Comparison of ENCODE assay signal across 8 mouse cellular contexts in genomic region chr2:113756924-113757524, GRCm38 (mm10). TPM values are rescaled to one million over a fixed set of nuclear protein-coding genes. Genes with fewer than 3 reads are reported as not detected.
DNase-seq lines count a peak whose midpoint lies in the region; ATAC-seq and TF ChIP-seq lines count a peak whose summit lies in the region.

No protein-coding gene starts in this region.

- peak; percentile 53 to 62 for DNase-seq in cerebellum, postnatal 14 days
- no peak for DNase-seq in cerebellum, adult 11-12 months
- no peak for DNase-seq in liver, postnatal 0 days
- no peak for DNase-seq in testis, postnatal 14 days (ENCODE audit: low spot score)
- no peak for DNase-seq in cerebellum, adult 11 months
- DNase-seq in lung, adult 2 months = no peak

- TF ChIP-seq EP300 in liver, postnatal 0 days (IDR thresholded peaks at IDR 0.05; ENCODE audit: low read depth) = no peak

- 1% methylated on average over 12 of the region's 12 CpGs for WGBS in forebrain, embryonic 16.5 days
- WGBS in liver, postnatal 0 days (ENCODE audit: insufficient replicate concordance) = 4% methylated on average over 12 of the region's 12 CpGs
- WGBS in lung, adult 2 months = 3% methylated on average over 12 of the region's 12 CpGs

- H3K4me1 ChIP-seq in forebrain, embryonic 16.5 days (replicated peaks; ENCODE audit: control insufficient read depth, insufficient read depth, low read length) = peaks cover 21% of the 10 kb centered on the region
- H3K4me1 ChIP-seq in liver, postnatal 0 days (ENCODE audit: insufficient read depth) = peaks cover 2% of the 10 kb centered on the region; the same call in 1 of the 2 replicates
- no peaks in the 10 kb centered on the region for H3K4me1 ChIP-seq in lung, adult 2 months (ENCODE audit: control insufficient read depth, insufficient read depth, low read length)

- peaks cover 57% of the 10 kb centered on the region for H3K79me3 ChIP-seq in C2C12 (ENCODE audit: low read depth)

- no peak for TF ChIP-seq POLR2A in lung, adult 2 months (IDR thresholded peaks at IDR 0.05; ENCODE audit: borderline replicate concordance, extremely low read depth, low read depth, low read length)

- ATAC-seq in forebrain, embryonic 16.5 days = no peak
- no peak for ATAC-seq in liver, postnatal 0 days

- peak overlapping the region; percentile 60 for H3ac ChIP-seq in C2C12 (ENCODE audit: control insufficient read depth, insufficient read length, low read depth)

- H3K4me3 ChIP-seq in C2C12 (ENCODE audit: insufficient read depth, poor library complexity, severe bottlenecking) = peak overlapping the region; percentile 72
- peak overlapping the region; percentile 67 for H3K4me3 ChIP-seq in forebrain, embryonic 16.5 days (replicated peaks; ENCODE audit: low read length)
- H3K4me3 ChIP-seq in liver, postnatal 0 days (ENCODE audit: low read depth, low read length) = no peak overlapping the region
- H3K4me3 ChIP-seq in lung, adult 2 months (replicated peaks; ENCODE audit: extremely low read depth, low read depth, low read length) = no peak overlapping the region

- no peak for TF ChIP-seq CTCF in C2C12 (IDR thresholded peaks at IDR 0.05; ENCODE audit: control insufficient read depth, insufficient read depth, insufficient read length)
- TF ChIP-seq CTCF in liver, postnatal 0 days (IDR thresholded peaks at IDR 0.05; ENCODE audit: low read depth) = no peak
- TF ChIP-seq CTCF in lung, adult 2 months (IDR thresholded peaks at IDR 0.05; ENCODE audit: insufficient read depth, low read length) = no peak

- peaks cover 63% of the 10 kb centered on the region for H3K79me2 ChIP-seq in C2C12 (ENCODE audit: control insufficient read depth, insufficient read depth)

- H3K27me3 ChIP-seq in C2C12 (ENCODE audit: control insufficient read depth, insufficient read depth, insufficient read length) = no peaks in the 10 kb centered on the region
- H3K27me3 ChIP-seq in forebrain, embryonic 16.5 days (replicated peaks; ENCODE audit: control insufficient read depth, insufficient read depth, low read length) = peaks cover 28% of the 10 kb centered on the region
- peaks cover 34% of the 10 kb centered on the region for H3K27me3 ChIP-seq in liver, postnatal 0 days (ENCODE audit: insufficient read depth, low read length)

- H3K36me3 ChIP-seq in C2C12 (ENCODE audit: control insufficient read depth, insufficient read depth) = peaks cover 27% of the 10 kb centered on the region
- H3K36me3 ChIP-seq in forebrain, embryonic 16.5 days (ENCODE audit: control insufficient read depth, insufficient read depth) = no peaks in the 10 kb centered on the region
- H3K36me3 ChIP-seq in liver, postnatal 0 days (replicated peaks; ENCODE audit: insufficient read depth, low read length) = no peaks in the 10 kb centered on the region

- peak overlapping the region; percentile 97 for H3K4me2 ChIP-seq in forebrain, embryonic 16.5 days (ENCODE audit: low read length)
- H3K4me2 ChIP-seq in liver, postnatal 0 days (ENCODE audit: low read depth, low read length) = peak overlapping the region; percentile 26; the same call in 1 of the 2 replicates

- peak overlapping the region; percentile 54 for H3K9ac ChIP-seq in forebrain, embryonic 16.5 days (replicated peaks; ENCODE audit: low read depth, low read length)
- H3K9ac ChIP-seq in liver, postnatal 0 days (replicated peaks) = no peak overlapping the region

- no peak overlapping the region for H3K27ac ChIP-seq in forebrain, embryonic 16.5 days (ENCODE audit: low read length)
- no peak overlapping the region for H3K27ac ChIP-seq in liver, postnatal 0 days (ENCODE audit: low read depth)

- no peaks in the 10 kb centered on the region for H3K9me3 ChIP-seq in forebrain, embryonic 16.5 days (ENCODE audit: control insufficient read depth, low read length)
- H3K9me3 ChIP-seq in liver, postnatal 0 days (ENCODE audit: low read length) = no peaks in the 10 kb centered on the region

TF ChIP-seq in C2C12, 6 proteins besides CTCF, POLR2A, EP300 and RAD21:
- TF ChIP-seq MAX (IDR thresholded peaks at IDR 0.05) = no peak
- TF ChIP-seq MYOG (IDR thresholded peaks at IDR 0.05; ENCODE audit: control insufficient read depth, extremely low read depth, insufficient read length) = no peak
- no peak for TF ChIP-seq CEBPB (IDR thresholded peaks at IDR 0.05; ENCODE audit: low read depth)
- TF ChIP-seq USF1 (IDR thresholded peaks at IDR 0.05; ENCODE audit: low read depth) = no peak
- TF ChIP-seq MYOD1 (IDR thresholded peaks at IDR 0.05; ENCODE audit: control insufficient read depth, insufficient read length, low read depth) = no peak
- TF ChIP-seq FOSL1 (IDR thresholded peaks at IDR 0.05; ENCODE audit: insufficient read depth, low read length, poor library complexity, severe bottlenecking) = no peak

RNA-seq across cellular contexts. Expression of gene Grem1, which starts 1.4 kb away (rescaled TPM):
- 69.1 TPM for polyA plus RNA-seq in C2C12 (2012; fragmentation: generic; extraction: Trizol)
- polyA plus RNA-seq in forebrain, embryonic 16.5 days (2015; fragmentation: Nextera tagmentation; extraction: Ambion mirVana) = 0.52 and 0.71 TPM in 2 replicates
- polyA plus RNA-seq in liver, postnatal 0 days (2015; fragmentation: Nextera tagmentation; extraction: Ambion mirVana) = not detected in 2 replicates
- polyA plus RNA-seq in lung, adult 2 months (2012; rRNA removed) = 0.54 and 0.55 TPM in 2 replicates

Comparison
In these comparisons a context has a peak if more than half of its experiments do, and no peak if none do; other contexts are left out.
1. DNase-seq: peak in cerebellum, postnatal 14 days (2 of 2); none in cerebellum, adult 11-12 months (single experiment), liver, postnatal 0 days (single experiment), testis, postnatal 14 days (single experiment), cerebellum, adult 11 months (single experiment) and lung, adult 2 months (single experiment).
2. H3K4me3 ChIP-seq: peak in C2C12 (single experiment) and forebrain, embryonic 16.5 days (single experiment); none in liver, postnatal 0 days (single experiment) and lung, adult 2 months (single experiment).
3. RNA of gene Grem1, which starts 1.4 kb away (polyA plus RNA-seq): 69.1 TPM in C2C12 (single experiment); 0.52 to 0.71 TPM in forebrain, embryonic 16.5 days, 0.54 to 0.55 TPM in lung, adult 2 months and not detected in liver, postnatal 0 days; every median in the first group is over 10 times any median in the second.